Mouse (Mus musculus) CH12.LX (cell line): Measurements from ENCODE around the gene Islr. TPM values are rescaled to one million over a fixed set of nuclear protein-coding genes. Genes with fewer than 3 reads are reported as not detected.
A peak's percentile ranks its signal among the peaks of the same experiment; 100 is the strongest.

Experiments used
- DNase-seq: peaks from one replicate; pipeline ENCODE4 v3.0.0-alpha.2; 2013; ENCODE audit errors: extremely low read depth
- H3K27ac ChIP-seq: 2 replicates; pipeline ENCODE4 v1.5.1; 2012; ENCODE audit warnings: low read depth, mild to moderate bottlenecking, control low read depth, moderate library complexity; ENCODE audit not compliant: insufficient read depth
- H3K27me3 ChIP-seq: replicated peaks from 2 replicates; pipeline ENCODE3; 2012; ENCODE audit warnings: inconsistent platforms
- H3K36me3 ChIP-seq, 2 experiments: replicated peaks in 1 of 2; 2 replicates each; pipeline versions ENCODE3 to v1.6.1; 2012; ENCODE audit warnings: inconsistent platforms in 1 of 2, low read length in 1 of 2, mild to moderate bottlenecking in 1 of 2, mixed read lengths in 1 of 2, moderate library complexity in 1 of 2; ENCODE audit not compliant: control insufficient read depth in 1 of 2, insufficient read depth in 1 of 2
- H3K4me1 ChIP-seq, 2 experiments: 2 replicates each; pipeline ENCODE4 v1.6.1; 2012; ENCODE audit warnings: inconsistent platforms in 1 of 2, moderate library complexity in 1 of 2; ENCODE audit not compliant: insufficient read depth in 2 of 2, control insufficient read depth in 1 of 2
- H3K4me2 ChIP-seq: 2 replicates; pipeline ENCODE4 v1.6.1; 2012; ENCODE audit warnings: low read depth, mild to moderate bottlenecking, control low read depth; ENCODE audit not compliant: poor library complexity, insufficient read depth, severe bottlenecking
- H3K4me3 ChIP-seq, 3 experiments: fragments of 150-350 bp in 1 of 3; sonication (generic) in 1 of 3; replicated peaks in 1 of 3; 2 replicates each; pipeline versions ENCODE3 to v1.5.1; 2011 to 2012; ENCODE audit warnings: low read depth in 2 of 3, low read length in 2 of 3, mild to moderate bottlenecking in 2 of 3, moderate library complexity in 2 of 3, control low read depth in 1 of 3, improper control_type of control experiment in 1 of 3, inconsistent platforms in 1 of 3, mixed read lengths in 1 of 3; ENCODE audit not compliant: poor library complexity in 1 of 3
- H3K79me2 ChIP-seq: replicated peaks from 2 replicates; pipeline ENCODE4 v1.6.1; 2012; ENCODE audit warnings: mild to moderate bottlenecking, moderate library complexity; ENCODE audit not compliant: control insufficient read depth, poor library complexity, insufficient read depth, severe bottlenecking; ENCODE audit errors: extremely low read depth
- H3K9ac ChIP-seq: 2 replicates; pipeline ENCODE4 v1.6.1; 2012; ENCODE audit warnings: low read depth, mild to moderate bottlenecking, control low read depth, moderate library complexity; ENCODE audit not compliant: insufficient read depth
- H3K9me3 ChIP-seq: replicated peaks from 2 replicates; pipeline ENCODE3; 2012; ENCODE audit warnings: low read length, inconsistent platforms, mixed read lengths
- BHLHE40 ChIP-seq: IDR thresholded peaks from 2 replicates; pipeline ENCODE4 v1.6.1; 2011; ENCODE audit warnings: mild to moderate bottlenecking, low read depth, low read length, improper control_type of control experiment
- CHD1 ChIP-seq: IDR thresholded peaks from 2 replicates; pipeline ENCODE4 v1.6.1; 2012; ENCODE audit warnings: low read depth, low read length, improper control_type of control experiment, inconsistent platforms
- CHD2 ChIP-seq: IDR thresholded peaks from 2 replicates; pipeline ENCODE4 v1.6.1; 2011; ENCODE audit warnings: low read length, improper control_type of control experiment
- CTCF ChIP-seq, 2 experiments: IDR thresholded peaks in 1 of 2; conservative IDR thresholded peaks in 1 of 2; 2 replicates each; pipeline ENCODE4 v1.5.1; 2011 to 2012; ENCODE audit warnings: low read depth in 2 of 2, low read length in 2 of 2, improper control_type of control experiment in 1 of 2, inconsistent platforms in 1 of 2, mild to moderate bottlenecking in 1 of 2, moderate library complexity in 1 of 2
- ELF1 ChIP-seq: IDR thresholded peaks from 2 replicates; pipeline ENCODE4 v1.6.1; 2014; ENCODE audit warnings: low read depth, mild to moderate bottlenecking, inconsistent platforms, low read length, improper control_type of control experiment
- EP300 ChIP-seq: IDR thresholded peaks from 2 replicates; pipeline ENCODE4 v1.6.1; 2011; ENCODE audit warnings: low read length, improper control_type of control experiment
- ETS1 ChIP-seq: conservative IDR thresholded peaks from 2 replicates; pipeline ENCODE4 v1.6.1; 2012; ENCODE audit warnings: low read depth, mild to moderate bottlenecking, inconsistent platforms, low read length, improper control_type of control experiment, moderate library complexity
- GABPA ChIP-seq: IDR thresholded peaks from 2 replicates; pipeline ENCODE4 v1.6.1; 2012; ENCODE audit warnings: low read depth, low read length, improper control_type of control experiment, inconsistent platforms; ENCODE audit not compliant: insufficient replicate concordance
- HCFC1 ChIP-seq: IDR thresholded peaks from 2 replicates; pipeline ENCODE4 v1.6.1; 2012; ENCODE audit warnings: low read depth, mild to moderate bottlenecking, inconsistent platforms, low read length, improper control_type of control experiment
- IRF4 ChIP-seq: IDR thresholded peaks from 2 replicates; pipeline ENCODE4 v1.6.1; 2014; ENCODE audit warnings: low read depth, mild to moderate bottlenecking, inconsistent platforms, low read length, improper control_type of control experiment
- JUN ChIP-seq: IDR thresholded peaks from 2 replicates; pipeline ENCODE4 v1.6.1; 2011; ENCODE audit warnings: low read depth, mild to moderate bottlenecking, low read length, improper control_type of control experiment, moderate library complexity; ENCODE audit not compliant: insufficient read depth
- JUND ChIP-seq: conservative IDR thresholded peaks from 2 replicates; pipeline ENCODE4 v1.6.1; 2011; ENCODE audit warnings: low read depth, low read length, improper control_type of control experiment
- KAT2A ChIP-seq: IDR thresholded peaks from 2 replicates; pipeline ENCODE4 v1.6.1; 2012; ENCODE audit warnings: low read length, improper control_type of control experiment, inconsistent platforms; ENCODE audit not compliant: insufficient replicate concordance
- MAZ ChIP-seq: IDR thresholded peaks from 2 replicates; pipeline ENCODE4 v1.6.1; 2012; ENCODE audit warnings: low read depth, mild to moderate bottlenecking, inconsistent platforms, low read length, improper control_type of control experiment, moderate library complexity
- MEF2A ChIP-seq: IDR thresholded peaks from 2 replicates; pipeline ENCODE4 v1.6.1; 2014; ENCODE audit warnings: low read depth, mild to moderate bottlenecking, inconsistent platforms, low read length, improper control_type of control experiment, borderline replicate concordance
- MXI1 ChIP-seq: IDR thresholded peaks from 2 replicates; pipeline ENCODE4 v1.6.1; 2011; ENCODE audit warnings: mild to moderate bottlenecking, low read depth, low read length, improper control_type of control experiment
- MYC ChIP-seq: IDR thresholded peaks from 2 replicates; pipeline ENCODE4 v1.6.1; 2011; ENCODE audit warnings: low read depth, mild to moderate bottlenecking, improper control_type of control experiment, low read length
- NELFE ChIP-seq: IDR thresholded peaks from 2 replicates; pipeline ENCODE4 v1.6.1; 2011; ENCODE audit warnings: low read depth, low read length, improper control_type of control experiment
- NRF1 ChIP-seq: IDR thresholded peaks from 2 replicates; pipeline ENCODE4 v1.6.1; 2014; ENCODE audit warnings: low read depth, mild to moderate bottlenecking, inconsistent platforms, low read length, improper control_type of control experiment, moderate library complexity
- POLR2A ChIP-seq: IDR thresholded peaks from 2 replicates; pipeline ENCODE4 v1.6.1; 2011; ENCODE audit warnings: low read depth, mild to moderate bottlenecking, improper control_type of control experiment, low read length
- POLR2AphosphoS2 ChIP-seq: IDR thresholded peaks from 2 replicates; pipeline ENCODE4 v1.6.1; 2011; ENCODE audit warnings: low read depth, low read length, improper control_type of control experiment
- RAD21 ChIP-seq: IDR thresholded peaks from 2 replicates; pipeline ENCODE4 v1.6.1; 2011; ENCODE audit warnings: low read depth, mild to moderate bottlenecking, low read length, improper control_type of control experiment, moderate library complexity
- RCOR1 ChIP-seq: conservative IDR thresholded peaks from 2 replicates; pipeline ENCODE4 v1.6.1; 2012; ENCODE audit warnings: low read depth, mild to moderate bottlenecking, inconsistent platforms, low read length, improper control_type of control experiment
- SIN3A ChIP-seq: IDR thresholded peaks from 2 replicates; pipeline ENCODE4 v1.6.1; 2012; ENCODE audit warnings: low read length, improper control_type of control experiment, inconsistent platforms
- SMC3 ChIP-seq: IDR thresholded peaks from 2 replicates; pipeline ENCODE4 v1.6.1; 2011; ENCODE audit warnings: low read depth, low read length, improper control_type of control experiment
- TBP ChIP-seq: conservative IDR thresholded peaks from 2 replicates; pipeline ENCODE4 v1.6.1; 2011; ENCODE audit warnings: low read depth, low read length, improper control_type of control experiment
- TCF12 ChIP-seq: IDR thresholded peaks from 2 replicates; pipeline ENCODE4 v1.6.1; 2014; ENCODE audit warnings: low read depth, mild to moderate bottlenecking, inconsistent platforms, low read length, improper control_type of control experiment
- UBTF ChIP-seq: IDR thresholded peaks from 2 replicates; pipeline ENCODE4 v1.6.1; 2012; ENCODE audit warnings: low read depth, mild to moderate bottlenecking, inconsistent platforms, low read length, improper control_type of control experiment, moderate library complexity
- USF1 ChIP-seq: IDR thresholded peaks from 2 replicates; pipeline ENCODE4 v1.6.1; 2014; ENCODE audit warnings: low read depth, mild to moderate bottlenecking, inconsistent platforms, low read length, improper control_type of control experiment
- USF2 ChIP-seq: conservative IDR thresholded peaks from 2 replicates; pipeline ENCODE4 v1.6.1; 2011; ENCODE audit warnings: low read depth, low read length, improper control_type of control experiment
- ZC3H11A ChIP-seq: IDR thresholded peaks from 2 replicates; pipeline ENCODE4 v1.6.1; 2012; ENCODE audit warnings: low read depth, mild to moderate bottlenecking, inconsistent platforms, low read length, improper control_type of control experiment
- ZKSCAN1 ChIP-seq: IDR thresholded peaks from 2 replicates; pipeline ENCODE4 v1.6.1; 2012; ENCODE audit warnings: low read depth, inconsistent platforms, low read length, improper control_type of control experiment, borderline replicate concordance
- ZNF384 ChIP-seq: IDR thresholded peaks from 2 replicates; pipeline ENCODE4 v1.6.1; 2012; ENCODE audit warnings: low read depth, low read length, improper control_type of control experiment, inconsistent platforms
- dilution Hi-C: fragments of 300-500 bp; cut with MboI; formaldehyde crosslinking; loops from 2 replicates; pipeline ENCODE4 v1.14.3; 2020; ENCODE audit warnings: low sequenced_read_pairs; ENCODE audit not compliant: extremely low pct_unique_long_range_greater_than_20kb, extremely low pct_ligation_motif_present
- in situ Hi-C: fragments of 300-500 bp; cut with MboI; formaldehyde crosslinking; loops from 3 replicates; pipeline ENCODE4 v1.14.3; 2019; ENCODE audit warnings: low sequenced_read_pairs, low pct_ligation_motif_present, low pct_unique_long_range_greater_than_20kb, mixed read lengths
- polyA plus RNA-seq: library from polyadenylated mRNA; unstranded; fragments of >175 nt; gene quantifications from 2 replicates; pipeline ENCODE4 v1.2.1, GENCODE M21; 2012; ENCODE audit warnings: low read depth; ENCODE audit not compliant: insufficient read length
- total RNA-seq, 2 experiments: library from RNA; depleted of rRNA; stranded (reverse); fragments of 300-350 nt in 1 of 2; fragments of >200 nt in 1 of 2; gene quantifications; 2 replicates each; pipeline ENCODE4 v1.2.3; 2012 to 2014

The Islr gene
- total and polyA plus RNA-seq, 3 experiments, result not detected

GRCm38 (mm10) chr9:58218539-58218938, 14.4 kb upstream of the Islr start:
- Histone ChIP-seq H3K9ac (no peak overlapping the region), H3K79me2 (no peaks in the 10 kb centered on the region), H3K27ac (no peak overlapping the region), H3K4me2 (no peak overlapping the region), H3K36me3 (peaks cover 48 to 63% of the 10 kb centered on the region in 2 experiments), H3K9me3 (no peaks in the 10 kb centered on the region), H3K4me3 (no peak overlapping the region), H3K27me3 (no peaks in the 10 kb centered on the region), H3K4me1 (no peaks in the 10 kb centered on the region)
- in situ Hi-C loops, result no loop called here
- dilution Hi-C loops, result no loop called here
- DNase-seq, result no peak
- TF ChIP-seq SIN3A (no peak), TBP (no peak)

GRCm38 (mm10) chr9:58216402-58216801, 12.3 kb upstream of the Islr start:
- Histone ChIP-seq H3K27me3 (no peaks in the 10 kb centered on the region), H3K36me3 (peaks cover 26 to 42% of the 10 kb centered on the region in 2 experiments), H3K4me1 (no peaks in the 10 kb centered on the region), H3K27ac (no peak overlapping the region), H3K4me3 (no peak overlapping the region), H3K9ac (no peak overlapping the region), H3K79me2 (no peaks in the 10 kb centered on the region), H3K9me3 (no peaks in the 10 kb centered on the region), H3K4me2 (no peak overlapping the region)
- in situ Hi-C loops (no loop called here), dilution Hi-C loops (no loop called here)
- TF ChIP-seq UBTF (no peak), GABPA (no peak), USF1 (no peak), USF2 (no peak), MAZ (no peak), ETS1 (no peak), SMC3 (peak; percentile 51), CHD2 (no peak), JUND (no peak), ZC3H11A (no peak), RAD21 (peak; percentile 54), MYC (no peak), NRF1 (no peak), JUN (no peak), IRF4 (no peak), ELF1 (no peak), RCOR1 (no peak), EP300 (no peak), NELFE (no peak), TCF12 (no peak), CHD1 (no peak), CTCF (conservative IDR thresholded peaks at IDR 0.05 in 1 of 2, IDR thresholded peaks at IDR 0.05 in 1 of 2; ENCODE audit: low read depth in 2 of 2, low read length in 2 of 2) (peak in 1 of 2 experiments; percentile 67; a peak in 2 of 4 replicates), BHLHE40 (no peak), POLR2A (no peak), POLR2AphosphoS2 (peak; percentile 87), MEF2A (no peak), ZNF384 (no peak), KAT2A (no peak), MXI1 (no peak), ZKSCAN1 (no peak), HCFC1 (no peak)
- DNase-seq, result peak; percentile 35
